Mouse (Mus musculus) right cerebral cortex, adult 2 months (tissue): ENCODE measurements around the gene Atg3.

Source experiments
- DNase-seq, 2 experiments: peaks; one replicate each; pipeline ENCODE4 v3.0.0; 2021 to 2022; ENCODE audit warnings: low spot score in 2 of 2

The Atg3 gene

DNA sequence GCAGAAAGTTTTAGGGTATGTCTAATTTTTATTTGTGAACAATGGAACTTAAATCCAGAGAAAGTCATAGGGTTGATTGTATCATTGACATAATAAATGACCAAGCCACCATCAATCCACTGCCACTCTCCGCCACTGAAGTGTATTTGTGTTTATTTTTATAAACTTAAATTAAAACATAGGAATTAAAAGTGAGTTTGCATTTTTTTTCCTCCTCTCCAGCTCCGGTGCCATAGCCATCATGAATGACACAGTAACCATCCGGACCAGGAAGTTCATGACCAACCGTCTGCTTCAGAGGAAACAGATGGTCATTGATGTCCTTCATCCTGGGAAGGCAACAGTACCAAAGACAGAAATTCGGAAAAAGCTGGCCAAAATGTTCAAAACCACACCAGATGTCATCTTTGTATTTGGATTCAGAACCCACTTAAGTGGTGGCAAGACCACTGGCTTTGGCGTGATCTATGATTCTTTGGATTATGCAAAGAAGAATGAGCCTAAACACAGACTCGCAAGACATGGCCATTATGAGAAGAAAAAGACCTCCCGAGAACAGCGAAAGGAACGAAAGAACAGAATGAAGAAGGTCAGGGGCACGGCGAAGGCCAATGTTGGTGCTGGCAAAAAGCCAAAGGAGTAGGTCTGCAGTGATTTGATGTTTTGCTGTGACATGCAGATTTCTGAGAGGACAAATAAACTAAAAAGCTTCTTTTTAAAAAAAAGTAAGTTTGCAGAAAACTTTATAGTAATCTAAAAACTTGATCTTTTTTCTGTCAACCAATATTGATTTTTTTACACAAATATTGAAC is 46.5 kb downstream of the Atg3 start:
- DNase-seq: no peak

DNA sequence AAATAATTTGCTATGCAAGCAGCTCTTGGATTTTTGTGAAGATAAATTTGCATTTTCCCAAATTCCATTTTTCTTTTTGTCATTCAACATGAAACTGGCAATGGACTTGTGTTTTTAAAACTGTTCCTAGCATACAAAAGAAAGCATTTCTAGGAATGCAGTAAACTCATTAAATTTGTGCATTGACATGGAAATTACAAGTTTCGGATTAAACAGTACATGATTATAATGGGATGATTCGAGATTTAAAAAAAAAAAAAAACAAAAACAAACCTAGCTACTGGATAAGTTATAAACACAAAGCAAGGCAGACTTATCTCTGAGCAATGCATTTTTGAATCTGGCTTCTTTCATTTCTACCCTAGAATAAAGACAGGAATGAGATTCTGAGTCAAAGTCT is 63.4 kb downstream of the Atg3 start:
- DNase-seq: no peak

DNA sequence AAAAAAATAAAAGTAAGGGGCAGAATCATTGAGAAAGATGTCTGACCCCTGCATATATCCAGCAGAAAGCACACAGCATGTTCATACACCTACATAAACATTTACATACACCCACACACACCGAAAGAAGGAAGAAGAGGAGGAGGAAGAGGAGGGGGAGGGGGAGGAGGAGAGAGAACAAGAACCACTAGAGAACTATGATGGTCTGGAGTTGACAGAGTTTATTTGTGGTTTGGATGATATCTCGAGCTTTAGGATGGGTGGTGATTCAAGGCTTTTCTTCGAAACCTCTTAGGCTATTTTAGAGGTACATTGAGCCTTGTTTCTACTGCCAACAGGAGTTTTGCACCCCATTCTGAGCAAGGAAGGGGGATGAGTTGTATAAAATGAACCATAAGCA is 64.2 kb downstream of the Atg3 start:
- DNase-seq: no peak

DNA sequence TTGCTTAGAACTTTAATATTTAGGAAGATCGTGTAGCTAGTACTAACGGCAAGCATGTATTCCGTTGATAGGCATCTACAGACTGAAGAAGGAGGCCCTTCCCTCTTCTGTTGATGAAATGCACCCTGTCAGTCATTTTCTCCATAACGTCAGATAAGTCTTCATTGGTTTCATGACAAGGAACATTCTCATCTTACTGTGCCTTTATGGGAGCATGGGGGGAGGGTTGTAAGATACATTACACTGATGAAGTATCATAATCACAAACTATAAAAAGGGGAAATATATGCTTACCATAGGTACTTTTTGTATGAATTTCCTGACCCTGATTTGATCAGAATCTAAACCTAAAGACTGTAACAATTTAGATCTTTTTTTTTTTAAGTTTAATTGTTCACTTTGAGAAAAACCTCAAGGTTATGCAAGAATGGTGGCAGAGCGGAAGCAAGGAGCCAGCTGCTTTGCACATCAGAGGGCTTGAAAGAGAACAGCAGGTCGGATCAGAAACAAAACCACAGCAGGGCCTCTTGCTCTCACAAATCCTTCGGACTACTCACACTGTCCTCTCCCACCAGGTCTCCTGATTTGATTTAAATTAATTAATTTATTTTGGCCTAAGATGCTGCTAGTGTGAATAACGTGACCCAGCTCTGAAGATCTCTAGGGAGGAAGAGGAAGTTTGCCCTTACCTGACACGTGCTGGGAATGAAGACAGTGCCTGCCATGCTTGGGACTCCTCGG is 65.2 kb downstream of the Atg3 start, which contains the start of gene Btla:
Gene Btla, plus strand, starts transcription at position 668 of the 741 bp plus-strand sequence.
- no peak for DNase-seq

DNA sequence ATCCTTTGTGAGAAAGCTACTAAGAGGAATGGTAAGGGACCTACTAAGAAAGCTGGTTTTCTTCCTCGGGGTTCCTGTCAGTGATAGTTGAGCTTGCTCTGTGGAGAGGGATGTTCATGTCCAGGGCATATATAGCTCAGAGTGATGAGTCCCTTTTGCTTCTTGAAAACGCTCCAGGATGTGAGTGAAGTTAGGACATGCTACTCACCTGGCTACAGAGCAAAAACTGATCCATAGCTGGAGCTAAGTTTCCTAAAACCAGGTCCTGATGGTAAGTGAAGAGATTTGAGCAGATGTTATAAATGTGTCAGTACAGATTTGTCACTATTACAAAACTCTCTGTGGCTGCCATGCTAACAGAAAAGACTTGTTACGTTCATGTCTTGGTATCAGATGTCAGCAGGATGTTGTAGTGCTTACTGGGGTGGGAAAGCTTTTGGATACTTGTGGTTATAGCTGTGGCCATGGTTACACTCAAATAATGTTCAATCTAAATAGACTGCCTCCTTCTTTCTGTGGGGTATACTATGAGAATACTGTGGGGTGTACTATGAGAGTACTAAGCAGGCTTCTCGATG is 65.9 kb downstream of the Atg3 start:
- DNase-seq: no peak

DNA sequence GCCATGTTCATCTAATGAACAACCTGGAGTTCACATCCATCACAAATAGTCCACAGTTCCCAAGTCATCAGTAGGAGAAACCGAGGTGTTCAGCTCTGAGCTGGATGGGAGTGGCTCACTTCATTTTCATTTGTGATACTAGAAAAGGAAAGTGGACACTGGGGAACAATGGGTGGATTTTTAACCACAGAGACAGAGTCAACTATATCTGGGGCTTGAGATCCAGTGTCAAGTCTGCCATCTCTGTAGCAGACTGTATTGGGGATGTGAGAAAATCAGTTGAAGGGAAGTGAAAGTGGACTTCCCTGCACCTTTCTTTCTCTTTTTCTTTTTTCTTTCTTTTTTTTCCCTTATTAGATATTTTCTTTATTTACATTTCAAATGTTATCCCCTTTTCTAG is 68.4 kb downstream of the Atg3 start:
- no peak for DNase-seq

DNA sequence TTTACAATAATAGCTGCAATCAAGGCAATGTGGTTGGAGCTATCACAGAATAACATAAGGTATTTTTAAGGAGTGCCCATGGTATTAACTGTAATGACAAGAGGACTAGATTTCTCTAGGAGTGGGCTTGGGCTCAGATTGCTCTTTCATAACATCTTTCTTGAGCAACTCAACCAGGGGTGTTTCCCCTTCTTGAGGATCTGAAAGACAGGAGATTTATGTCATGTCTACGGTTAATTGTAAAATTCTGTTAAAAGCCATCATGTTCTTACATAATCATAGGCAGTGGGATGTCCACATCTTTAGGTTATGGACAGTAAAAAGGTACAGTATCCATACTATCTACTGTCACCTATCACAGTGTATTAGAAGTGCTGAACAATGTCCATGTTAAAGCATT is 72.7 kb downstream of the Atg3 start:
- no peak for DNase-seq

DNA sequence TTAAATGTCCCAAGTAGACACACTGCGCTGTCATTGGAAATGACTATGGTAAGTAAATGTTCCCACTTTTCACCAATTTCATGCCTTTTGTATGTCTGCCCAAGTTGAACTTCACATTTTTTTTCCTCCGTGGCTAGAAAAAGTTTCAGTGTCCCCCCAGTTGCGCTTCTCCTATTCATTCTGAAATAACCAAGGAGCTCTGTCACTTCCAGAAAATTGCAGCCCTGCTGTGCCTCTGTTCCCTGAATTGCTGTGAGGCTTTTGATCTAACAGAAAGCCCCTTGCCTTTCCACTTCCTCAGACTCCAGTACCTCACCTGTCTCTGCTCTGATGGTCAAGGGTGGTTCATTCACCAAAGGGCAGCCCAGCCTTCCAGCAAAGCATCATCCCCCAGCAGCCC is 74.4 kb downstream of the Atg3 start:
- no peak for DNase-seq
